Mouse (Mus musculus) forebrain, embryonic 11.5 days (tissue): Measurements from ENCODE around the gene Slc25a41. TPM values are rescaled to one million over a fixed set of nuclear protein-coding genes. Genes with fewer than 3 reads are reported as not detected.

Experiments
- ATAC-seq: fragments of 200-750 bp; cut with Nextera tagmentation; replicated peaks from 2 replicates; pipeline ENCODE4 v1.8.0; 2017; ENCODE audit warnings: moderate TSS enrichment; ENCODE audit not compliant: low FRiP score
- DNase-seq: peaks from one replicate; pipeline ENCODE4 v3.0.0-alpha.2; 2017; ENCODE audit warnings: low spot score
- H3K27ac ChIP-seq: fragments of 300-500 bp; sonication (generic); 2 replicates; pipeline ENCODE4 v1.5.1; 2014; ENCODE audit warnings: low read depth, low read length
- H3K27me3 ChIP-seq: fragments of 300-500 bp; sonication (generic); 2 replicates; pipeline ENCODE4 v1.6.1; 2014; ENCODE audit warnings: mild to moderate bottlenecking, low read length, mixed read lengths; ENCODE audit not compliant: control insufficient read depth, insufficient read depth
- H3K36me3 ChIP-seq: fragments of 300-500 bp; sonication (generic); 2 replicates; pipeline ENCODE4 v1.6.1; 2014; ENCODE audit warnings: mild to moderate bottlenecking, low read length, moderate library complexity, mixed read lengths; ENCODE audit not compliant: control insufficient read depth, insufficient read depth
- H3K4me1 ChIP-seq: fragments of 300-500 bp; sonication (generic); replicated peaks from 2 replicates; pipeline ENCODE4 v1.6.1; 2014; ENCODE audit warnings: low read length, mixed read lengths; ENCODE audit not compliant: control insufficient read depth, insufficient read depth
- H3K4me2 ChIP-seq: fragments of 300-500 bp; sonication (generic); 2 replicates; pipeline ENCODE4 v1.6.1; 2014; ENCODE audit warnings: low read depth, mild to moderate bottlenecking, low read length, moderate library complexity, mixed read lengths; ENCODE audit not compliant: severe bottlenecking
- H3K4me3 ChIP-seq: fragments of 300-500 bp; sonication (generic); 2 replicates; pipeline ENCODE4 v1.5.1; 2014; ENCODE audit warnings: low read depth, low read length
- H3K9ac ChIP-seq: fragments of 300-500 bp; sonication (generic); 2 replicates; pipeline ENCODE4 v1.6.1; 2014; ENCODE audit warnings: low read length
- H3K9me3 ChIP-seq: fragments of 300-500 bp; sonication (generic); 2 replicates; pipeline ENCODE4 v1.6.1; 2016; ENCODE audit warnings: low read length, mixed read lengths; ENCODE audit not compliant: control insufficient read depth
- WGBS: fragments of 180-500 bp; shearing (Covaris S2); extraction: QIAGEN DNeasy Blood & Tissue Kit; methylation state at CpG from one replicate; pipeline ENCODE4 v1.1.7; 2014; 5-methylcytosine and 5-hydroxymethylcytosine counted together
- polyA plus RNA-seq: library from polyadenylated mRNA; unstranded; fragments of >200 nt; fragmentation: Nextera tagmentation; extraction: Ambion mirVana; gene quantifications from 2 replicates; pipeline ENCODE4 v1.2.1, GENCODE M21; 2014

Slc25a41 gene
- polyA plus RNA-seq, 1 experiment from 2014 or later = not detected

GRCm38 (mm10) chr17:57070699-57071098 is 29.2 kb upstream of the Slc25a41 start:
- Histone ChIP-seq H3K4me3 (peak overlapping the region; percentile 23), H3K4me1 (0 out of 2 replicates have a peak, but pooled peaks cover 2% of the 10 kb centered on the region), H3K4me2 (peak overlapping the region; percentile 46; the same call in 1 of the 2 replicates), H3K9ac (peak overlapping the region; percentile 39; the same call in 1 of the 2 replicates), H3K27ac (no peak overlapping the region), H3K9me3 (no peaks in the 10 kb centered on the region), H3K36me3 (no peaks in the 10 kb centered on the region; the same call in 1 of the 2 replicates), H3K27me3 (no peaks in the 10 kb centered on the region)
- WGBS = 1% methylated on average over 11 of the region's 11 CpGs
- peak; percentile 76 for DNase-seq
- peak; percentile 73 for ATAC-seq

- H3K36me3 ChIP-seq = no peaks in the 10 kb centered on the region; the same call in 1 of the 2 replicates
- no peak for ATAC-seq
- H3K9me3 ChIP-seq = no peaks in the 10 kb centered on the region
- peak overlapping the region; percentile 39; the same call in 1 of the 2 replicates for H3K9ac ChIP-seq
- H3K4me1 ChIP-seq = 0 out of 2 replicates have a peak, but pooled peaks cover 2% of the 10 kb centered on the region
- H3K27me3 ChIP-seq = no peaks in the 10 kb centered on the region
- peak overlapping the region; percentile 46 for H3K4me2 ChIP-seq
- H3K4me3 ChIP-seq = peak overlapping the region; percentile 23
- 12% methylated on average over 9 of the region's 9 CpGs for WGBS
- H3K27ac ChIP-seq = no peak overlapping the region
- no peak for DNase-seq
These were observed 28.8 kb upstream of the Slc25a41 start for GRCm38 (mm10) chr17:57070272-57070671.

GRCm38 (mm10) chr17:57066908-57067307 is 25.5 kb upstream of the Slc25a41 start:
- Histone ChIP-seq H3K36me3 (no peaks in the 10 kb centered on the region; the same call in 1 of the 2 replicates), H3K4me3 (no peak overlapping the region), H3K9me3 (no peaks in the 10 kb centered on the region), H3K4me1 (peaks cover 8% of the 10 kb centered on the region; the same call in 1 of the 2 replicates), H3K27me3 (peaks cover 16% of the 10 kb centered on the region), H3K9ac (no peak overlapping the region), H3K27ac (no peak overlapping the region), H3K4me2 (no peak overlapping the region)
- ATAC-seq (no peak), DNase-seq (no peak)
- WGBS = 61% methylated on average over 5 of the region's 5 CpGs

GRCm38 (mm10) chr17:57063031-57063430 is 21.6 kb upstream of the Slc25a41 start:
- ATAC-seq = no peak
- H3K36me3 ChIP-seq = no peaks in the 10 kb centered on the region
- no peak overlapping the region for H3K4me3 ChIP-seq
- H3K27ac ChIP-seq = no peak overlapping the region
- H3K9me3 ChIP-seq = no peaks in the 10 kb centered on the region
- peaks cover 16% of the 10 kb centered on the region; the same call in 1 of the 2 replicates for H3K4me1 ChIP-seq
- no peak overlapping the region for H3K4me2 ChIP-seq
- H3K27me3 ChIP-seq = peaks cover 27% of the 10 kb centered on the region
- no peak overlapping the region for H3K9ac ChIP-seq
- DNase-seq = no peak
- 6% methylated on average over 8 of the region's 8 CpGs for WGBS

- Histone ChIP-seq H3K9ac (no peak overlapping the region), H3K27ac (no peak overlapping the region), H3K36me3 (no peaks in the 10 kb centered on the region), H3K27me3 (peaks cover 27% of the 10 kb centered on the region), H3K4me3 (no peak overlapping the region), H3K4me2 (peak overlapping the region; percentile 42; the same call in 1 of the 2 replicates), H3K9me3 (no peaks in the 10 kb centered on the region), H3K4me1 (peaks cover 16% of the 10 kb centered on the region; the same call in 1 of the 2 replicates)
- ATAC-seq (no peak), DNase-seq (peak; percentile 62)
- 1% methylated on average over 22 of the region's 22 CpGs for WGBS
These were observed 21.1 kb upstream of the Slc25a41 start for GRCm38 (mm10) chr17:57062548-57062947.

GRCm38 (mm10) chr17:57062011-57062521 is 20.6 kb upstream of the Slc25a41 start:
- H3K4me3 ChIP-seq = peak overlapping the region; percentile 20
- peaks cover 27% of the 10 kb centered on the region for H3K27me3 ChIP-seq
- WGBS = under 1% methylated on average over 38 of the region's 39 CpGs
- no peaks in the 10 kb centered on the region for H3K9me3 ChIP-seq
- no peaks in the 10 kb centered on the region for H3K36me3 ChIP-seq
- DNase-seq (peak; percentile 57), ATAC-seq (no peak)
- no peak overlapping the region for H3K9ac ChIP-seq
- H3K4me1 ChIP-seq = peaks cover 16% of the 10 kb centered on the region; the same call in 1 of the 2 replicates
- peak overlapping the region; percentile 42; the same call in 1 of the 2 replicates for H3K4me2 ChIP-seq
- H3K27ac ChIP-seq = no peak overlapping the region

- H3K9me3 ChIP-seq = no peaks in the 10 kb centered on the region
- DNase-seq (no peak), ATAC-seq (no peak)
- peak overlapping the region; percentile 70 for H3K4me3 ChIP-seq
- peaks cover 27% of the 10 kb centered on the region for H3K27me3 ChIP-seq
- H3K27ac ChIP-seq = no peak overlapping the region
- 42% methylated on average over 10 of the region's 10 CpGs for WGBS
- H3K4me2 ChIP-seq = peak overlapping the region; percentile 69
- H3K9ac ChIP-seq = no peak overlapping the region
- H3K4me1 ChIP-seq = peaks cover 16% of the 10 kb centered on the region; the same call in 1 of the 2 replicates
- H3K36me3 ChIP-seq = no peaks in the 10 kb centered on the region
These were observed 19.6 kb upstream of the Slc25a41 start for GRCm38 (mm10) chr17:57061069-57061468.

GRCm38 (mm10) chr17:57060231-57060801 is 18.9 kb upstream of the Slc25a41 start:
- H3K4me3 ChIP-seq = peak overlapping the region; percentile 70
- no peaks in the 10 kb centered on the region for H3K9me3 ChIP-seq
- H3K27me3 ChIP-seq = peaks cover 27% of the 10 kb centered on the region
- H3K4me1 ChIP-seq = peaks cover 16% of the 10 kb centered on the region; the same call in 1 of the 2 replicates
- H3K9ac ChIP-seq = peak overlapping the region; percentile 69
- ATAC-seq = peak; percentile 91
- WGBS = under 1% methylated on average over 44 of the region's 44 CpGs
- H3K27ac ChIP-seq = peak overlapping the region; percentile 68; the same call in 1 of the 2 replicates
- peak; percentile 96 for DNase-seq
- H3K4me2 ChIP-seq = peak overlapping the region; percentile 69
- no peaks in the 10 kb centered on the region for H3K36me3 ChIP-seq
